Mouse (Mus musculus): Measurements from ENCODE around the gene Fgfr2. TPM values are rescaled to one million over a fixed set of nuclear protein-coding genes. Genes with fewer than 3 reads are reported as not detected.

Gene Fgfr2
- polyA plus RNA-seq, 1 experiment from 2014 or later, result 133 TPM

GRCm38 (mm10) chr7:132367344-132367743 lies 755.8 kb downstream of the Fgfr2 start:
- H3K27ac ChIP-seq (ENCODE audit: low read depth, low read length), result no peak overlapping the region
- H3K4me2 ChIP-seq (replicated peaks; ENCODE audit: low read depth, low read length), result no peak overlapping the region
- no peak for ATAC-seq (ENCODE audit: low FRiP score, low TSS enrichment)
- no peak overlapping the region for H3K4me3 ChIP-seq (ENCODE audit: low read length)
- H3K9me3 ChIP-seq (ENCODE audit: control insufficient read depth, low read length), result no peaks in the 10 kb centered on the region
- whole genome bisulfite sequencing, result 56% methylated on average over 3 of the region's 3 CpGs
- peaks cover 19% of the 10 kb centered on the region for H3K4me1 ChIP-seq (ENCODE audit: control insufficient read depth, insufficient read depth, low read length)
- no peaks in the 10 kb centered on the region for H3K27me3 ChIP-seq (ENCODE audit: control insufficient read depth, insufficient read depth, low read length)
- H3K36me3 ChIP-seq (ENCODE audit: control insufficient read depth, insufficient read depth, low read length), result no peaks in the 10 kb centered on the region
- no peak overlapping the region for H3K9ac ChIP-seq (ENCODE audit: low read depth, low read length)

GRCm38 (mm10) chr7:132365703-132366384 lies 757.3 kb downstream of the Fgfr2 start:
- no peaks in the 10 kb centered on the region for H3K27me3 ChIP-seq (ENCODE audit: control insufficient read depth, insufficient read depth, low read length)
- H3K36me3 ChIP-seq (ENCODE audit: control insufficient read depth, insufficient read depth, low read length), result no peaks in the 10 kb centered on the region
- no peaks in the 10 kb centered on the region for H3K9me3 ChIP-seq (ENCODE audit: control insufficient read depth, low read length)
- H3K4me1 ChIP-seq (ENCODE audit: control insufficient read depth, insufficient read depth, low read length), result peaks cover 19% of the 10 kb centered on the region
- ATAC-seq (ENCODE audit: low FRiP score, low TSS enrichment), result no peak
- no peak overlapping the region for H3K4me3 ChIP-seq (ENCODE audit: low read length)
- H3K27ac ChIP-seq (ENCODE audit: low read depth, low read length), result no peak overlapping the region
- no peak overlapping the region for H3K9ac ChIP-seq (ENCODE audit: low read depth, low read length)
- WGBS, result 79% methylated on average over 5 of the region's 5 CpGs
- H3K4me2 ChIP-seq (replicated peaks; ENCODE audit: low read depth, low read length), result no peak overlapping the region

GRCm38 (mm10) chr7:132365111-132365510 lies 758.0 kb downstream of the Fgfr2 start:
- ATAC-seq (ENCODE audit: low FRiP score, low TSS enrichment), result no peak
- H3K9ac ChIP-seq (ENCODE audit: low read depth, low read length), result no peak overlapping the region
- whole genome bisulfite sequencing, result 76% methylated on average over 5 of the region's 5 CpGs
- H3K4me3 ChIP-seq (ENCODE audit: low read length), result no peak overlapping the region
- H3K27ac ChIP-seq (ENCODE audit: low read depth, low read length), result no peak overlapping the region
- no peaks in the 10 kb centered on the region for H3K27me3 ChIP-seq (ENCODE audit: control insufficient read depth, insufficient read depth, low read length)
- H3K4me1 ChIP-seq (ENCODE audit: control insufficient read depth, insufficient read depth, low read length), result peaks cover 16% of the 10 kb centered on the region
- no peak overlapping the region for H3K4me2 ChIP-seq (replicated peaks; ENCODE audit: low read depth, low read length)
- no peaks in the 10 kb centered on the region for H3K9me3 ChIP-seq (ENCODE audit: control insufficient read depth, low read length)
- no peaks in the 10 kb centered on the region for H3K36me3 ChIP-seq (ENCODE audit: control insufficient read depth, insufficient read depth, low read length)

- Histone ChIP-seq H3K9me3 (ENCODE audit: control insufficient read depth, low read length) (no peaks in the 10 kb centered on the region), H3K4me2 (replicated peaks; ENCODE audit: low read depth, low read length) (no peak overlapping the region), H3K4me1 (ENCODE audit: control insufficient read depth, insufficient read depth, low read length) (peaks cover 11% of the 10 kb centered on the region), H3K9ac (ENCODE audit: low read depth, low read length) (no peak overlapping the region), H3K27ac (ENCODE audit: low read depth, low read length) (no peak overlapping the region), H3K27me3 (ENCODE audit: control insufficient read depth, insufficient read depth, low read length) (no peaks in the 10 kb centered on the region), H3K36me3 (ENCODE audit: control insufficient read depth, insufficient read depth, low read length) (no peaks in the 10 kb centered on the region), H3K4me3 (ENCODE audit: low read length) (no peak overlapping the region)
- ATAC-seq (ENCODE audit: low FRiP score, low TSS enrichment), result no peak
- WGBS, result 18% methylated on average over 5 of the region's 5 CpGs
Observed at GRCm38 (mm10) chr7:132364506-132364905, 758.6 kb downstream of the Fgfr2 start.

GRCm38 (mm10) chr7:132360336-132360735 lies 762.8 kb downstream of the Fgfr2 start:
- Histone ChIP-seq H3K4me1 (ENCODE audit: control insufficient read depth, insufficient read depth, low read length) (peaks cover 5% of the 10 kb centered on the region), H3K9me3 (ENCODE audit: control insufficient read depth, low read length) (no peaks in the 10 kb centered on the region), H3K27me3 (ENCODE audit: control insufficient read depth, insufficient read depth, low read length) (no peaks in the 10 kb centered on the region), H3K4me2 (replicated peaks; ENCODE audit: low read depth, low read length) (no peak overlapping the region), H3K27ac (ENCODE audit: low read depth, low read length) (no peak overlapping the region), H3K9ac (ENCODE audit: low read depth, low read length) (no peak overlapping the region), H3K36me3 (ENCODE audit: control insufficient read depth, insufficient read depth, low read length) (no peaks in the 10 kb centered on the region), H3K4me3 (ENCODE audit: low read length) (no peak overlapping the region)
- ATAC-seq (ENCODE audit: low FRiP score, low TSS enrichment), result no peak
- WGBS, result 68% methylated on average over 4 of the region's 4 CpGs

- WGBS, result 22% methylated on average over 4 of the region's 4 CpGs
- Histone ChIP-seq H3K27me3 (ENCODE audit: control insufficient read depth, insufficient read depth, low read length) (no peaks in the 10 kb centered on the region), H3K4me2 (replicated peaks; ENCODE audit: low read depth, low read length) (no peak overlapping the region), H3K9me3 (ENCODE audit: control insufficient read depth, low read length) (no peaks in the 10 kb centered on the region), H3K9ac (ENCODE audit: low read depth, low read length) (no peak overlapping the region), H3K4me3 (ENCODE audit: low read length) (no peak overlapping the region), H3K36me3 (ENCODE audit: control insufficient read depth, insufficient read depth, low read length) (no peaks in the 10 kb centered on the region), H3K4me1 (ENCODE audit: control insufficient read depth, insufficient read depth, low read length) (no peaks in the 10 kb centered on the region; the same call in 1 of the 2 replicates), H3K27ac (ENCODE audit: low read depth, low read length) (no peak overlapping the region)
- no peak for ATAC-seq (ENCODE audit: low FRiP score, low TSS enrichment)
Observed at GRCm38 (mm10) chr7:132358709-132359108, 764.4 kb downstream of the Fgfr2 start.

- H3K27me3 ChIP-seq (ENCODE audit: control insufficient read depth, insufficient read depth, low read length), result no peaks in the 10 kb centered on the region
- no peak overlapping the region for H3K4me3 ChIP-seq (ENCODE audit: low read length)
- H3K4me1 ChIP-seq (ENCODE audit: control insufficient read depth, insufficient read depth, low read length), result no peaks in the 10 kb centered on the region; the same call in 1 of the 2 replicates
- H3K36me3 ChIP-seq (ENCODE audit: control insufficient read depth, insufficient read depth, low read length), result no peaks in the 10 kb centered on the region
- no peak overlapping the region for H3K4me2 ChIP-seq (replicated peaks; ENCODE audit: low read depth, low read length)
- no peak overlapping the region for H3K9ac ChIP-seq (ENCODE audit: low read depth, low read length)
- ATAC-seq (ENCODE audit: low FRiP score, low TSS enrichment), result no peak
- H3K27ac ChIP-seq (ENCODE audit: low read depth, low read length), result no peak overlapping the region
- no peaks in the 10 kb centered on the region for H3K9me3 ChIP-seq (ENCODE audit: control insufficient read depth, low read length)
- WGBS, result 52% methylated on average over 3 of the region's 3 CpGs
Observed at GRCm38 (mm10) chr7:132358250-132358649, 764.9 kb downstream of the Fgfr2 start.

GRCm38 (mm10) chr7:132357841-132358237 lies 765.3 kb downstream of the Fgfr2 start:
- Histone ChIP-seq H3K27ac (ENCODE audit: low read depth, low read length) (no peak overlapping the region), H3K4me1 (ENCODE audit: control insufficient read depth, insufficient read depth, low read length) (no peaks in the 10 kb centered on the region; the same call in 1 of the 2 replicates), H3K27me3 (ENCODE audit: control insufficient read depth, insufficient read depth, low read length) (no peaks in the 10 kb centered on the region), H3K9ac (ENCODE audit: low read depth, low read length) (no peak overlapping the region), H3K4me3 (ENCODE audit: low read length) (no peak overlapping the region), H3K4me2 (replicated peaks; ENCODE audit: low read depth, low read length) (no peak overlapping the region), H3K9me3 (ENCODE audit: control insufficient read depth, low read length) (no peaks in the 10 kb centered on the region), H3K36me3 (ENCODE audit: control insufficient read depth, insufficient read depth, low read length) (no peaks in the 10 kb centered on the region)
- ATAC-seq (ENCODE audit: low FRiP score, low TSS enrichment), result no peak
- 85% methylated on average over 3 of the region's 3 CpGs for WGBS

GRCm38 (mm10) chr7:132356881-132357840 lies 766.0 kb downstream of the Fgfr2 start:
- WGBS, result 56% methylated on average over 10 of the region's 10 CpGs
- H3K4me1 ChIP-seq (ENCODE audit: control insufficient read depth, insufficient read depth, low read length), result no peaks in the 10 kb centered on the region; the same call in 1 of the 2 replicates
- H3K9ac ChIP-seq (ENCODE audit: low read depth, low read length), result no peak overlapping the region
- ATAC-seq (ENCODE audit: low FRiP score, low TSS enrichment), result no peak
- no peak overlapping the region for H3K4me3 ChIP-seq (ENCODE audit: low read length)
- no peaks in the 10 kb centered on the region for H3K36me3 ChIP-seq (ENCODE audit: control insufficient read depth, insufficient read depth, low read length)
- no peaks in the 10 kb centered on the region for H3K9me3 ChIP-seq (ENCODE audit: control insufficient read depth, low read length)
- H3K27ac ChIP-seq (ENCODE audit: low read depth, low read length), result no peak overlapping the region
- no peaks in the 10 kb centered on the region for H3K27me3 ChIP-seq (ENCODE audit: control insufficient read depth, insufficient read depth, low read length)
- H3K4me2 ChIP-seq (replicated peaks; ENCODE audit: low read depth, low read length), result no peak overlapping the region

Data from kidney, embryonic 14.5 days (tissue).